Mouse (Mus musculus): ENCODE results near the gene Kctd19. TPM values are rescaled to one million over a fixed set of nuclear protein-coding genes. Genes with fewer than 3 reads are reported as not detected.

Kctd19 gene
- polyA plus RNA-seq, 1 experiment from 2014 or later, result not detected

- ATAC-seq (ENCODE audit: insufficient number of reproducible peaks, insufficient read depth, low FRiP score, low TSS enrichment), result no peak
- H3K4me3 ChIP-seq, result no peak overlapping the region
Measured at GRCm38 (mm10) chr8:105355179-105356024, 57.9 kb downstream of the Kctd19 start.

GRCm38 (mm10) chr8:105354549-105354948 lies 58.8 kb downstream of the Kctd19 start:
- H3K9ac ChIP-seq, result no peak overlapping the region
- H3K4me2 ChIP-seq (replicated peaks), result no peak overlapping the region
- ATAC-seq (ENCODE audit: insufficient number of reproducible peaks, insufficient read depth, low FRiP score, low TSS enrichment), result no peak
- no peak overlapping the region for H3K4me3 ChIP-seq
- no peaks in the 10 kb centered on the region for H3K27me3 ChIP-seq
- H3K9me3 ChIP-seq, result no peaks in the 10 kb centered on the region
- peaks cover 17% of the 10 kb centered on the region for H3K4me1 ChIP-seq
- peaks cover 13% of the 10 kb centered on the region; the same call in 1 of the 2 replicates for H3K36me3 ChIP-seq
- H3K27ac ChIP-seq, result no peak overlapping the region
- WGBS, result 83% methylated on average over 4 of the region's 4 CpGs

More at GRCm38 (mm10) chr8:105355179-105356024, 57.9 kb downstream of the Kctd19 start:
- 56% methylated on average over 26 of the region's 26 CpGs for WGBS
- no peak overlapping the region for H3K4me2 ChIP-seq (replicated peaks)
- no peaks in the 10 kb centered on the region for H3K9me3 ChIP-seq
- H3K36me3 ChIP-seq, result peaks cover 13% of the 10 kb centered on the region; the same call in 1 of the 2 replicates
- no peak overlapping the region for H3K9ac ChIP-seq
- peaks cover 12% of the 10 kb centered on the region for H3K4me1 ChIP-seq
- no peaks in the 10 kb centered on the region for H3K27me3 ChIP-seq
- no peak overlapping the region for H3K27ac ChIP-seq

GRCm38 (mm10) chr8:105353583-105354135 lies 59.6 kb downstream of the Kctd19 start:
- no peak for ATAC-seq (ENCODE audit: insufficient number of reproducible peaks, insufficient read depth, low FRiP score, low TSS enrichment)
- Histone ChIP-seq H3K4me3 (no peak overlapping the region), H3K4me2 (replicated peaks) (no peak overlapping the region), H3K36me3 (peaks cover 10% of the 10 kb centered on the region; the same call in 1 of the 2 replicates), H3K9me3 (no peaks in the 10 kb centered on the region), H3K4me1 (peaks cover 20% of the 10 kb centered on the region), H3K9ac (no peak overlapping the region), H3K27ac (no peak overlapping the region), H3K27me3 (no peaks in the 10 kb centered on the region)
- 79% methylated on average over 8 of the region's 8 CpGs for WGBS

- peaks cover 36% of the 10 kb centered on the region for H3K4me1 ChIP-seq
- H3K27me3 ChIP-seq, result no peaks in the 10 kb centered on the region
- H3K4me2 ChIP-seq (replicated peaks), result peak overlapping the region; percentile 90
- H3K27ac ChIP-seq, result no peak overlapping the region
- H3K9me3 ChIP-seq, result no peaks in the 10 kb centered on the region
- peak overlapping the region; percentile 75 for H3K4me3 ChIP-seq
- peaks cover 4% of the 10 kb centered on the region; the same call in 1 of the 2 replicates for H3K36me3 ChIP-seq
- ATAC-seq (ENCODE audit: insufficient number of reproducible peaks, insufficient read depth, low FRiP score, low TSS enrichment), result no peak
- no peak overlapping the region; the same call in 1 of the 2 replicates for H3K9ac ChIP-seq
- 39% methylated on average over 7 of the region's 7 CpGs for WGBS
Measured at GRCm38 (mm10) chr8:105350186-105350585, 63.1 kb downstream of the Kctd19 start.

- peaks cover 4% of the 10 kb centered on the region; the same call in 1 of the 2 replicates for H3K36me3 ChIP-seq
- H3K4me1 ChIP-seq, result peaks cover 38% of the 10 kb centered on the region
- peak overlapping the region; percentile 75 for H3K4me3 ChIP-seq
- peak overlapping the region; percentile 90 for H3K4me2 ChIP-seq (replicated peaks)
- peak overlapping the region; percentile 74 for H3K27ac ChIP-seq
- 2% methylated on average over 31 of the region's 48 CpGs for WGBS
- no peaks in the 10 kb centered on the region for H3K27me3 ChIP-seq
- no peaks in the 10 kb centered on the region for H3K9me3 ChIP-seq
- no peak for ATAC-seq (ENCODE audit: insufficient number of reproducible peaks, insufficient read depth, low FRiP score, low TSS enrichment)
- peak overlapping the region; percentile 78 for H3K9ac ChIP-seq
Measured at GRCm38 (mm10) chr8:105349096-105349771, 64.1 kb downstream of the Kctd19 start.

- peak; percentile 16; the same call in 1 of the 2 replicates for ATAC-seq (ENCODE audit: insufficient number of reproducible peaks, insufficient read depth, low FRiP score, low TSS enrichment)
- H3K9ac ChIP-seq, result peak within 1 kb of the TSS; percentile 78
- peaks cover 38% of the 10 kb centered on the region for H3K4me1 ChIP-seq
- peak within 1 kb of the TSS; percentile 90 for H3K4me2 ChIP-seq (replicated peaks)
- peak within 1 kb of the TSS; percentile 82 for H3K27ac ChIP-seq
- WGBS, result under 1% methylated on average over 34 of the region's 34 CpGs
- no peaks in the 10 kb centered on the region for H3K9me3 ChIP-seq
- no peaks in the 10 kb centered on the region for H3K27me3 ChIP-seq
- peak within 1 kb of the TSS; percentile 75 for H3K4me3 ChIP-seq
- peaks cover under 1% of the 10 kb centered on the region; the same call in 1 of the 2 replicates for H3K36me3 ChIP-seq
Measured at GRCm38 (mm10) chr8:105348450-105349095, 64.7 kb downstream of the Kctd19 start, which contains the start of gene Slc9a5. Slc9a5 (plus strand) TSS chr8:105348843.

GRCm38 (mm10) chr8:105347428-105348221 lies 65.7 kb downstream of the Kctd19 start, which contains the start of gene Fhod1:
Fhod1 (minus strand) TSS chr8:105347953.
- no peaks in the 10 kb centered on the region for H3K27me3 ChIP-seq
- peak within 1 kb of the TSS; percentile 75 for H3K4me3 ChIP-seq
- H3K27ac ChIP-seq, result peak within 1 kb of the TSS; percentile 82
- ATAC-seq (ENCODE audit: insufficient number of reproducible peaks, insufficient read depth, low FRiP score, low TSS enrichment), result peak; percentile 78
- H3K36me3 ChIP-seq, result no peaks in the 10 kb centered on the region
- peaks cover 38% of the 10 kb centered on the region for H3K4me1 ChIP-seq
- peak within 1 kb of the TSS; percentile 90 for H3K4me2 ChIP-seq (replicated peaks)
- under 1% methylated on average over 53 of the region's 53 CpGs for WGBS
- no peaks in the 10 kb centered on the region for H3K9me3 ChIP-seq
- peak within 1 kb of the TSS; percentile 78 for H3K9ac ChIP-seq

- peak; percentile 16 for ATAC-seq (ENCODE audit: insufficient number of reproducible peaks, insufficient read depth, low FRiP score, low TSS enrichment)
- peaks cover 38% of the 10 kb centered on the region for H3K4me1 ChIP-seq
- H3K27ac ChIP-seq, result peak overlapping the region; percentile 82
- H3K4me3 ChIP-seq, result peak overlapping the region; percentile 75
- H3K36me3 ChIP-seq, result no peaks in the 10 kb centered on the region
- H3K9ac ChIP-seq, result peak overlapping the region; percentile 63
- 1% methylated on average over 34 of the region's 34 CpGs for WGBS
- peak overlapping the region; percentile 90 for H3K4me2 ChIP-seq (replicated peaks)
- H3K27me3 ChIP-seq, result no peaks in the 10 kb centered on the region
- no peaks in the 10 kb centered on the region for H3K9me3 ChIP-seq
Measured at GRCm38 (mm10) chr8:105346611-105347427, 66.5 kb downstream of the Kctd19 start.

GRCm38 (mm10) chr8:105345061-105345975 lies 68.0 kb downstream of the Kctd19 start:
- peak overlapping the region; percentile 90; the same call in 1 of the 2 replicates for H3K4me2 ChIP-seq (replicated peaks)
- H3K36me3 ChIP-seq, result no peaks in the 10 kb centered on the region
- no peak for ATAC-seq (ENCODE audit: insufficient number of reproducible peaks, insufficient read depth, low FRiP score, low TSS enrichment)
- WGBS, result 38% methylated on average over 7 of the region's 7 CpGs
- no peak overlapping the region for H3K9ac ChIP-seq
- H3K27ac ChIP-seq, result 0 out of 2 replicates have a peak overlapping the region, but pooled peaks have one; percentile 82
- no peaks in the 10 kb centered on the region for H3K9me3 ChIP-seq
- H3K4me1 ChIP-seq, result peaks cover 29% of the 10 kb centered on the region
- no peaks in the 10 kb centered on the region for H3K27me3 ChIP-seq
- no peak overlapping the region; the same call in 1 of the 2 replicates for H3K4me3 ChIP-seq
